Mouse (Mus musculus) liver, postnatal 0 days (tissue): ENCODE data around the gene Fzd9. TPM values are rescaled to one million over a fixed set of nuclear protein-coding genes. Genes with fewer than 3 reads are reported as not detected.

Source experiments
- ATAC-seq: fragments of 200-750 bp; cut with Nextera tagmentation; 2 replicates; pipeline ENCODE4 v1.8.0; 2017; ENCODE audit warnings: mild to moderate bottlenecking, moderate library complexity
- DNase-seq: peaks from one replicate; pipeline ENCODE4 v3.0.0-alpha.2; 2016
- H3K27ac ChIP-seq: fragments of 300-500 bp; sonication (generic); 2 replicates; pipeline ENCODE4 v1.5.1; 2014; ENCODE audit warnings: antibody characterized with exemption, moderate library complexity, mild to moderate bottlenecking, low read depth
- H3K27me3 ChIP-seq: fragments of 300-500 bp; sonication (generic); 2 replicates; pipeline ENCODE4 v1.6.1; 2014; ENCODE audit warnings: low read length, control low read depth, mixed read lengths; ENCODE audit not compliant: insufficient read depth
- H3K36me3 ChIP-seq: fragments of 300-500 bp; sonication (generic); replicated peaks from 2 replicates; pipeline ENCODE4 v1.6.1; 2014; ENCODE audit warnings: mild to moderate bottlenecking, control low read depth, low read length, moderate library complexity, mixed read lengths; ENCODE audit not compliant: insufficient read depth
- H3K4me1 ChIP-seq: fragments of 300-500 bp; sonication (generic); 2 replicates; pipeline ENCODE4 v1.6.1; 2014; ENCODE audit warnings: antibody characterized with exemption, mild to moderate bottlenecking, control low read depth; ENCODE audit not compliant: insufficient read depth
- H3K4me2 ChIP-seq: fragments of 300-500 bp; sonication (generic); 2 replicates; pipeline ENCODE4 v1.6.1; 2014; ENCODE audit warnings: low read depth, mild to moderate bottlenecking, low read length, moderate library complexity, mixed read lengths
- H3K4me3 ChIP-seq: fragments of 300-500 bp; sonication (generic); 2 replicates; pipeline ENCODE4 v1.5.1; 2014; ENCODE audit warnings: low read depth, low read length
- H3K9ac ChIP-seq: fragments of 300-500 bp; sonication (generic); replicated peaks from 2 replicates; pipeline ENCODE4 v1.6.1; 2014; ENCODE audit warnings: mild to moderate bottlenecking, moderate library complexity
- H3K9me3 ChIP-seq: fragments of 300-500 bp; sonication (generic); 2 replicates; pipeline ENCODE4 v1.6.1; 2016; ENCODE audit warnings: mild to moderate bottlenecking, control low read depth, low read length, mixed read lengths
- CTCF ChIP-seq: sonication (generic); IDR thresholded peaks from 2 replicates; pipeline ENCODE4 v1.5.1; 2016; ENCODE audit warnings: antibody characterized with exemption, low read depth
- EP300 ChIP-seq: IDR thresholded peaks from 2 replicates; pipeline ENCODE4 v1.6.1; 2016; ENCODE audit warnings: antibody characterized with exemption, low read depth, mild to moderate bottlenecking
- WGBS: fragments of 180-500 bp; shearing (Covaris S2); extraction: QIAGEN DNeasy Blood & Tissue Kit; methylation state at CpG from one replicate; pipeline ENCODE4 v1.1.7; 2014; ENCODE audit not compliant: insufficient replicate concordance; 5-methylcytosine and 5-hydroxymethylcytosine counted together
- polyA plus RNA-seq: library from polyadenylated mRNA; unstranded; fragments of >200 nt; fragmentation: Nextera tagmentation; extraction: Ambion mirVana; gene quantifications from 2 replicates; pipeline ENCODE4 v1.2.1, GENCODE M21; 2015

Gene Fzd9
- polyA plus RNA-seq, 1 experiment from 2014 or later = 0.16 TPM

- no peak overlapping the region for H3K4me3 ChIP-seq
- H3K9ac ChIP-seq = no peak overlapping the region
- no peaks in the 10 kb centered on the region for H3K4me1 ChIP-seq
- DNase-seq (no peak), ATAC-seq (no peak)
- no peak for TF ChIP-seq CTCF
- TF ChIP-seq EP300 = no peak
- no peak overlapping the region for H3K4me2 ChIP-seq
- no peak overlapping the region for H3K27ac ChIP-seq
- H3K36me3 ChIP-seq = no peaks in the 10 kb centered on the region
- 71% methylated on average over 9 of the region's 9 CpGs for WGBS
- no peaks in the 10 kb centered on the region for H3K9me3 ChIP-seq
- H3K27me3 ChIP-seq = peaks cover 5% of the 10 kb centered on the region; the same call in 1 of the 2 replicates
These were observed 29.2 kb upstream of the Fzd9 start for GRCm38 (mm10) chr5:135280226-135280625.

GRCm38 (mm10) chr5:135276597-135276996, 25.6 kb upstream of the Fzd9 start:
- Histone ChIP-seq H3K9ac (no peak overlapping the region; the same call in 1 of the 2 replicates), H3K27ac (no peak overlapping the region), H3K4me3 (no peak overlapping the region), H3K36me3 (no peaks in the 10 kb centered on the region), H3K27me3 (peaks cover 5% of the 10 kb centered on the region; the same call in 1 of the 2 replicates), H3K4me1 (no peaks in the 10 kb centered on the region), H3K4me2 (peak overlapping the region; percentile 24), H3K9me3 (no peaks in the 10 kb centered on the region)
- 16% methylated on average over 36 of the region's 36 CpGs for WGBS
- TF ChIP-seq EP300 = no peak
- TF ChIP-seq CTCF = no peak
- no peak for DNase-seq
- ATAC-seq = no peak

- Histone ChIP-seq H3K36me3 (no peaks in the 10 kb centered on the region), H3K4me1 (no peaks in the 10 kb centered on the region), H3K4me2 (no peak overlapping the region), H3K4me3 (no peak overlapping the region), H3K27ac (no peak overlapping the region), H3K9me3 (no peaks in the 10 kb centered on the region), H3K27me3 (peaks cover 5% of the 10 kb centered on the region; the same call in 1 of the 2 replicates), H3K9ac (no peak overlapping the region)
- TF ChIP-seq CTCF = no peak
- no peak for TF ChIP-seq EP300
- ATAC-seq (no peak), DNase-seq (no peak)
- 42% methylated on average over 15 of the region's 15 CpGs for whole genome bisulfite sequencing
These were observed 23.8 kb upstream of the Fzd9 start for GRCm38 (mm10) chr5:135274663-135275396.

- Histone ChIP-seq H3K4me1 (no peaks in the 10 kb centered on the region), H3K27me3 (peaks cover 4% of the 10 kb centered on the region; the same call in 1 of the 2 replicates), H3K36me3 (no peaks in the 10 kb centered on the region), H3K4me2 (no peak overlapping the region), H3K9ac (no peak overlapping the region), H3K4me3 (no peak overlapping the region), H3K9me3 (no peaks in the 10 kb centered on the region), H3K27ac (no peak overlapping the region)
- TF ChIP-seq EP300 = no peak
- TF ChIP-seq CTCF = no peak
- ATAC-seq = no peak
- 83% methylated on average over 12 of the region's 12 CpGs for WGBS
- no peak for DNase-seq
These were observed 20.6 kb upstream of the Fzd9 start for GRCm38 (mm10) chr5:135271563-135272165.

- H3K36me3 ChIP-seq = no peaks in the 10 kb centered on the region
- no peak for DNase-seq
These were observed 19.3 kb upstream of the Fzd9 start for GRCm38 (mm10) chr5:135270361-135270760.

GRCm38 (mm10) chr5:135269451-135269850, 18.4 kb upstream of the Fzd9 start:
- Histone ChIP-seq H3K4me1 (peaks cover 2% of the 10 kb centered on the region), H3K36me3 (no peaks in the 10 kb centered on the region), H3K9me3 (no peaks in the 10 kb centered on the region), H3K4me2 (no peak overlapping the region), H3K27me3 (no peaks in the 10 kb centered on the region), H3K9ac (no peak overlapping the region), H3K4me3 (no peak overlapping the region), H3K27ac (no peak overlapping the region)
- ATAC-seq (no peak), DNase-seq (no peak)
- WGBS = 63% methylated on average over 8 of the region's 8 CpGs
- TF ChIP-seq EP300 = no peak
- no peak for TF ChIP-seq CTCF

More at GRCm38 (mm10) chr5:135270361-135270760, 19.3 kb upstream of the Fzd9 start:
- Histone ChIP-seq H3K27me3 (no peaks in the 10 kb centered on the region), H3K4me1 (no peaks in the 10 kb centered on the region), H3K27ac (no peak overlapping the region), H3K4me2 (no peak overlapping the region), H3K4me3 (no peak overlapping the region), H3K9me3 (no peaks in the 10 kb centered on the region), H3K9ac (no peak overlapping the region)
- 66% methylated on average over 4 of the region's 4 CpGs for WGBS
- TF ChIP-seq EP300 (no peak), CTCF (no peak)
- no peak for ATAC-seq
